Mouse (Mus musculus) C2C12 (cell line): ENCODE data around the gene Ush1c. TPM values are rescaled to one million over a fixed set of nuclear protein-coding genes. Genes with fewer than 3 reads are reported as not detected.

Experiments
- H3K27me3 ChIP-seq: one replicate; pipeline ENCODE4 v1.6.1; 2011; ENCODE audit not compliant: control insufficient read depth, insufficient read depth, insufficient read length
- H3K36me3 ChIP-seq: one replicate; pipeline ENCODE4 v1.6.1; 2011; ENCODE audit not compliant: control insufficient read depth, insufficient read depth
- H3K4me3 ChIP-seq: one replicate; pipeline ENCODE4 v1.5.1; 2011; ENCODE audit warnings: mild to moderate bottlenecking, control low read depth; ENCODE audit not compliant: poor library complexity, insufficient read depth, severe bottlenecking
- H3K79me2 ChIP-seq: one replicate; pipeline ENCODE4 v1.6.1; 2011; ENCODE audit not compliant: control insufficient read depth, insufficient read depth
- H3K79me3 ChIP-seq: one replicate; pipeline ENCODE4 v1.6.1; 2011; ENCODE audit warnings: low read depth, control low read depth
- H3ac ChIP-seq: one replicate; pipeline ENCODE3; 2011; ENCODE audit warnings: low read depth; ENCODE audit not compliant: control insufficient read depth, insufficient read length
- CEBPB ChIP-seq: IDR thresholded peaks from one replicate; pipeline ENCODE4 v1.6.1; 2011; ENCODE audit warnings: low read depth, mild to moderate bottlenecking, control low read depth, moderate library complexity
- CTCF ChIP-seq: IDR thresholded peaks from one replicate; pipeline ENCODE4 v1.5.1; 2011; ENCODE audit not compliant: control insufficient read depth, insufficient read depth, insufficient read length
- FOSL1 ChIP-seq: IDR thresholded peaks from one replicate; pipeline ENCODE4 v1.8.0; 2011; ENCODE audit warnings: mild to moderate bottlenecking, low read length; ENCODE audit not compliant: poor library complexity, insufficient read depth, severe bottlenecking
- MAX ChIP-seq: IDR thresholded peaks from one replicate; pipeline ENCODE4 v1.6.1; 2011; ENCODE audit warnings: mild to moderate bottlenecking, control low read depth
- MYOD1 ChIP-seq: IDR thresholded peaks from one replicate; pipeline ENCODE4 v1.6.1; 2011; ENCODE audit warnings: low read depth; ENCODE audit not compliant: control insufficient read depth, insufficient read length
- MYOG ChIP-seq: IDR thresholded peaks from one replicate; pipeline ENCODE4 v1.6.1; 2011; ENCODE audit not compliant: control insufficient read depth, insufficient read length; ENCODE audit errors: extremely low read depth
- USF1 ChIP-seq: IDR thresholded peaks from one replicate; pipeline ENCODE4 v1.6.1; 2011; ENCODE audit warnings: low read depth, mild to moderate bottlenecking, control low read depth, moderate library complexity
- polyA plus RNA-seq: library from polyadenylated mRNA; unstranded; fragments of >200 nt; fragmentation: generic; extraction: Trizol; gene quantifications from one replicate; pipeline ENCODE4 v1.2.1, GENCODE M21; 2012; ENCODE audit warnings: missing spikeins

The Ush1c gene
- polyA plus RNA-seq, 1 experiment, result not detected

- H3K79me2 ChIP-seq, result no peaks in the 10 kb centered on the region
- no peaks in the 10 kb centered on the region for H3K36me3 ChIP-seq
- TF ChIP-seq CEBPB (no peak), MYOG (no peak), CTCF (no peak), MYOD1 (no peak), USF1 (no peak), FOSL1 (no peak), MAX (no peak)
- H3K27me3 ChIP-seq, result peaks cover 49% of the 10 kb centered on the region
- no peaks in the 10 kb centered on the region for H3K79me3 ChIP-seq
- H3ac ChIP-seq, result no peak within 1 kb of the TSS
- H3K4me3 ChIP-seq, result no peak within 1 kb of the TSS
Observed at GRCm38 (mm10) chr7:46240696-46241095, 2.4 kb upstream of the Ush1c start, which contains the start of gene Otog. TSS of gene Otog (plus strand) at chr7:46240987.

- no peak overlapping the region for H3K4me3 ChIP-seq
- TF ChIP-seq CTCF (no peak), USF1 (no peak), MYOD1 (no peak), FOSL1 (no peak), MAX (no peak), MYOG (no peak), CEBPB (no peak)
- H3K36me3 ChIP-seq, result no peaks in the 10 kb centered on the region
- H3K79me2 ChIP-seq, result no peaks in the 10 kb centered on the region
- H3K79me3 ChIP-seq, result no peaks in the 10 kb centered on the region
- H3ac ChIP-seq, result no peak overlapping the region
- H3K27me3 ChIP-seq, result peaks cover 52% of the 10 kb centered on the region
Observed at GRCm38 (mm10) chr7:46240091-46240490, 1.8 kb upstream of the Ush1c start.

GRCm38 (mm10) chr7:46237192-46237591 is 1.1 kb downstream of the Ush1c start:
- no peak overlapping the region for H3K4me3 ChIP-seq
- no peaks in the 10 kb centered on the region for H3K36me3 ChIP-seq
- TF ChIP-seq FOSL1 (no peak), MYOD1 (no peak), MYOG (no peak), CEBPB (no peak), CTCF (no peak)
- H3ac ChIP-seq, result no peak overlapping the region
- no peaks in the 10 kb centered on the region for H3K79me2 ChIP-seq
- no peaks in the 10 kb centered on the region for H3K79me3 ChIP-seq
- H3K27me3 ChIP-seq, result peaks cover 45% of the 10 kb centered on the region

GRCm38 (mm10) chr7:46236363-46236762 is 1.9 kb downstream of the Ush1c start:
- no peak overlapping the region for H3ac ChIP-seq
- H3K4me3 ChIP-seq, result no peak overlapping the region
- TF ChIP-seq FOSL1, result no peak
- no peak for TF ChIP-seq MAX
- TF ChIP-seq MYOD1, result no peak
- no peaks in the 10 kb centered on the region for H3K79me3 ChIP-seq
- peaks cover 47% of the 10 kb centered on the region for H3K27me3 ChIP-seq
- H3K36me3 ChIP-seq, result no peaks in the 10 kb centered on the region
- no peaks in the 10 kb centered on the region for H3K79me2 ChIP-seq

GRCm38 (mm10) chr7:46235948-46236347 is 2.4 kb downstream of the Ush1c start:
- H3K79me2 ChIP-seq, result no peaks in the 10 kb centered on the region
- TF ChIP-seq MAX (no peak), USF1 (no peak), CEBPB (no peak), MYOD1 (no peak), MYOG (no peak), FOSL1 (no peak)
- no peak overlapping the region for H3ac ChIP-seq
- H3K79me3 ChIP-seq, result no peaks in the 10 kb centered on the region
- H3K4me3 ChIP-seq, result no peak overlapping the region
- H3K27me3 ChIP-seq, result peaks cover 47% of the 10 kb centered on the region
- H3K36me3 ChIP-seq, result no peaks in the 10 kb centered on the region

GRCm38 (mm10) chr7:46226936-46227335 is 11.4 kb downstream of the Ush1c start:
- Histone ChIP-seq H3K36me3 (no peaks in the 10 kb centered on the region), H3K4me3 (no peak overlapping the region), H3K79me2 (no peaks in the 10 kb centered on the region), H3K27me3 (peaks cover 61% of the 10 kb centered on the region), H3K79me3 (no peaks in the 10 kb centered on the region), H3ac (no peak overlapping the region)
- TF ChIP-seq FOSL1, result no peak
- no peak for TF ChIP-seq USF1
- no peak for TF ChIP-seq MYOD1
- no peak for TF ChIP-seq MYOG
- no peak for TF ChIP-seq CTCF
- no peak for TF ChIP-seq MAX
- no peak for TF ChIP-seq CEBPB
